Mouse (Mus musculus): Measurements from ENCODE around the gene Prcp.
"Not testable (repeated sequence)": the region's sequence is repeated elsewhere in the genome, so short reads cannot be mapped to it uniquely, and the experiment has no call there.

DNA sequence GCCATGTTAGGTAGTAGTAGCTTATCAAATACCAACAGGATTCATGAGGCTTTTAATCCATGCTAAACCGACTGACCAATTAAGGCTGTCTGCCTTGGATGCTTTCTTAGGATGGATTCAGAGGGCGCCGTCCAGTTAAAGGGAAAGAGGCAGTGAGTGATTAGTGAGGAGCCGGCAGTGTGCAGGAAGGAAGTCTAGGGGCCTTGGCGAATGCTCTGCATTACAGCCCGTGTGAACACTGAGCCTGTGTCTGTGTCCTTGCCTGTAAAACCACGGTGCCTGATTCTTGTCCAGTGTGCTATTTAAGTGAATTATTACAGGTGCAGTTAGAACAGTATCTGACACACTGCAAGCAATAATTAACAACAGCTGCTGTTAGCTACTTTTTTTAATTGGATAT lies 104.5 kb downstream of the Prcp start:
- TF ChIP-seq CTCF (IDR thresholded peaks at IDR 0.05; ENCODE audit: low read depth, low read length); POLR2A (IDR thresholded peaks at IDR 0.05; ENCODE audit: extremely low read depth, insufficient read depth, low read length): not testable (repeated sequence)
